Mouse (Mus musculus): ENCODE results near the gene Lgals3bp.

The Lgals3bp gene

GRCm38 (mm10) chr11:118362971-118363518, 38.8 kb downstream of the Lgals3bp start:
- DNase-seq (ENCODE audit: low spot score in 2 of 2), result no peak

GRCm38 (mm10) chr11:118362501-118362900, 39.4 kb downstream of the Lgals3bp start:
- no peak for DNase-seq (ENCODE audit: low spot score in 2 of 2)

DNA sequence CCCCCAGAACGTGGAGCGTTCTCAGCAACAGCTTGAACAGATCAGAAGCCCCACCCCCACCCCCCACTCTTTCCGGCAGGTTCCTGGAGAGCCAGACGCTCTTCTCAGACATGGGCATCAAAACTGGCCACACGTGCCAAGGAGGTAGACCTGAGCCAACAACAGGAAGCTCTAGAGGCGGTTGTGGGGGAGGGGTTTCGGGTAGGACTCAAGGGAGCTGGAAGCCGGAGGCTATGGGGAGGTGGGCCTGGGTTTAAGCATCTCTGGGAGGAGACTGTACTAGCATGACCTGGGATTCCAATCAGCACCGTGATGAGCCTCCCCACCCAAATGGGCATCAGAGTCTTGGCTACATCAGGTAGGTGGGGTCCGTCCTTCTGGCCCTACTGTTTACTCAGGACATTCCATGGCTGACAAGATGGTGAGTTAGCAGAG, 41.0 kb downstream of the Lgals3bp start:
- no peak for DNase-seq (ENCODE audit: low spot score in 2 of 2)

DNA sequence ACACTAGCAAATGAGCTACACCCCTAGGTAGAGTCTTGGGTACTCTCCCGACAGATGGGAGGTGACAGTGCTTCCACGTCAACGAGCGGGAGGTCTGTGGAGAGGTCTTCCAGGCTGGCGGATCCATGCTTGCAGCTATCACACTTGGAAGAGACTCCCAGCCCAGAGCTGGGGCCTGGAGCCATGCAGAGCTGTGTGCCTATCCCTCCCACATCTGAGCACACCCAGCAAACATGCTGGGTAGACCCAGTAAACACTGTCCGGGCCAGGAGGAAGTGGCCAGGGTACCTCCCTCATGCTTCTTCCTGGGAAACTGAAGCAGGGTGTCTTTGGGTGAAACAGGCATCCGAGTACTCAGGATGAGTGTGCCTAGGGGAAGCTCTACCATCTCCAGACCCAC, 41.4 kb downstream of the Lgals3bp start:
- DNase-seq (ENCODE audit: low spot score in 2 of 2), result no peak

DNA sequence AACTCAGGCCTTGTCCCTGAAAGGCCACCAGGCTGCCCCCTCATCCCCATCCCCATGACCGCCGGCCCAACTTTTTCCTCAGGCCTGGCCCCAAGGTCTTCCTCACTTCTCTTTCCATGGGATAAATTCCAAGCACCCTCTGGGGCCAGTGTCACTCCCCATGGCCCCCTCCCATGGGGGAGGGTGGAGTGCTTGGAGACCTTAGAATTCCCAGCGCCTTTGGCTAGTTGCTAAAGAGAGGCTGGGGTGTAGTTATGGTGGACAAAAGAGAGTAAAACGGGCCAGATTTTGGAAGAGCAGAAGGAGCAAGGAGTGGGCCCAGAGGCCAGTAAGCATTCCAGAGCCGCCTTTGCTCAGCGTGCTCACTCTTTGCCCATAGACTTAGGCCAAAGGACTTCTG, 46.3 kb downstream of the Lgals3bp start, which contains the start of gene Timp2:
Timp2 (minus strand) TSS at position 101 of the 400 bp plus-strand sequence.
- DNase-seq (ENCODE audit: low spot score in 2 of 2), result no peak

- peak; percentile 74 to 90 for DNase-seq (ENCODE audit: low spot score in 2 of 2)
These were observed 46.7 kb downstream of the Lgals3bp start for GRCm38 (mm10) chr11:118355205-118355604.

DNA sequence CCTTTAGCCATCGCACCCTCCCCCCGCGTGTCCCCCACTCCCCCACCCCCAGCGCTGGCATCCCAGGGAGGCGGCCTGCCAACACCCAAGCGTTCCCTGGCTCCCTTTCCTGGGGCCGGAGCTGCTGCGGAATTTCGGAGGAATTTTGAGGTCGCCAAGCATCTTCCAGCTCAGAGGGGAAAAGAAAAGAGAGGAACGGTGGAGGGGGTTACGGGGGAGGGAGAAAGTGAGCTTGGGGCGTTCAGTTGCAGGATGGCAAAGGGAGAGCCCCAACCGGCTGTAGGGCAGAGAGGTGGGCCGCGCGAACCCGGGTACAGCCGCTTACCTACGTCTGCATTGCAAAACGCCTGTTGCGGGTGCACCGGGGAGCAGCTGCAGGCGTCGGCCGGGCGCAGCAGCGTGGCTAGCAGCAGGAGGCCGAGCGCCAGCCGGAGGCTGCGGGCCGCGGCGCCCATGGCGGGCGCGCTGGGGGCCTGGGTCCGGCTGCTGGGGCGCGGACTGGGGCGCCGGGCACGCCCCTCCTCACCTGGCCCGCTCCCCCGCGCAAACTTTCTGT, 47.2 kb downstream of the Lgals3bp start:
- DNase-seq (ENCODE audit: low spot score in 2 of 2), result no peak

- no peak for DNase-seq (ENCODE audit: low spot score in 2 of 2)
These were observed 52.4 kb downstream of the Lgals3bp start for GRCm38 (mm10) chr11:118349494-118349893.

DNA sequence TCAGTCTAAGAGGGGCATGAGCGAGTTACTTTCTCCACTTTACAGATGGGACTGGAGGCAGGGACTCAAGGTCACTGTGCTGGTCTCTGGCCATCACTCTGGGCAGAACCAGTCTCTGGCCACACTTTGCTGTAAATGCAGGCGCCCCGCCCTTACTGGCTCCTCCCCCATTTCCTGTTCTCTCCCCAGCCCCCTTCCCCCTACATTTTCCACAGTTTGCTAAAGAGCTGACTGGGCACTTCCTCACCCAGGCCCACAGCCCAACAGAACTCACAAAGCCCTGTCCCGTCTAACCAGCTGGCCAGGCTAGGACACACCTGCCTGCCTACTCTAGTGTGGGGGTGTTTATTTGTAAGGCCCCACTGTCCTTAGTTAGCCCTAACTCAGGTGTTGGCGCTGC, 53.0 kb downstream of the Lgals3bp start:
- peak; percentile 72 to 78 for DNase-seq (ENCODE audit: low spot score in 2 of 2)

- DNase-seq (ENCODE audit: low spot score in 2 of 2), result peak in 1 of 2 experiments; percentile 31
These were observed 53.5 kb downstream of the Lgals3bp start for GRCm38 (mm10) chr11:118348419-118348818.

DNA sequence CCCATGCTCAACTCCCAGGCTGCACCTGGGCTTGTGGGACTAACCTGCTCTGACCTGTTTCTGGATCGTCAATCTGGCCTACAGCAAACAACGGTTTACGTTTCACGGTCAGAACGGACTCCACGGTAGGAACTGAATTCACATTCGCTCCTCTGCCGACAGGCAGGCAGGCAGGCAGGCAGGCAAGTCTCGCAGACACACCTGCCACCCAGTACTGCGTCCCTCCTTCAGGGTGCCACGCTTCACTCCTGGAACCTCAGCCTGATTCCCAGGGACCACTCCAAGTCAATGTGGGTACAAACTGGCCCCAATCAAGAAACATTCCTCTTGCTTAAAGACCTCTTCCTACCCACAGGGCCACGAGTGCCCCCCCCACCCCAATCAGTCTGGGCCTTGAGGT, 54.0 kb downstream of the Lgals3bp start:
- no peak for DNase-seq (ENCODE audit: low spot score in 2 of 2)

DNA sequence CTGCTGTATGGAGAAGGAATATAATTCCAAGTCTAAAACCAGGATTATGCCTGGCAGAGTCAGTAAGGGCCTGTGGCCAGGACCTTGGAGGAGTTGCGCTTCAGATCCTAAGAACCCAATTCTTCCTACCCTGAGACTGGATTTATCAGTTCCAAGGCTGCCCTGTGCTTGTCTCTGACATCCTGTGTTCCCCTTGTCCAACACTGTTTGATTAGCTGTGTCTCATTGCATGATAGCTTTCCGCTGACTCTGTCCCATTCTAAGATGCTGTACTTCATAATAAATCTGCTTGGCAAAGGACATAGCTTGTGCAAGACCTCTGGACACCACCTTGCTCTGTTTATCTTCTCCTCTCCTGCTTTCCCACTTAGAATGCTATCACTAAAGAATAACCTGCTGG, 54.5 kb downstream of the Lgals3bp start:
- no peak for DNase-seq (ENCODE audit: low spot score in 2 of 2)

GRCm38 (mm10) chr11:118346395-118347096, 55.3 kb downstream of the Lgals3bp start:
- no peak for DNase-seq (ENCODE audit: low spot score in 2 of 2)

DNA sequence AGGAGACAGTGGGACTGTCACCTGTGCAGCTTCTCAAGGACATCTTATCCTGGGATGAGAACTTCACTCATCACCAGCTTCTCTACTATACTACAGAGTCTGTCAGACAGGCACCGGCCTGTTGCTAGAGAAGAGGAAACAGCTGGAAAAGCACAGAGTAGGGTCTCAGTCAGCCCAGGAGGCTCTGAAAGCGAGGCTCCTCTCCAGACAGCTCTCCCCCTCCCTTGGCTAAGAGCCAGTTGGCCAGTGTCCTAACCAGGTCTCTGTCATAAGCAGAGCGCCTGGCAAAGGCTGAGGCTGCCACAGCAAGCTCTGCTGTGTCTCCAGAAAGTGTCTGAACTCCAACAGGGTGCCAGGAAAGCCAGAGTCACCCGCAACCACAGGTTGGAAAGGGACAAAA, 56.2 kb downstream of the Lgals3bp start:
- DNase-seq (ENCODE audit: low spot score in 2 of 2), result no peak

DNA sequence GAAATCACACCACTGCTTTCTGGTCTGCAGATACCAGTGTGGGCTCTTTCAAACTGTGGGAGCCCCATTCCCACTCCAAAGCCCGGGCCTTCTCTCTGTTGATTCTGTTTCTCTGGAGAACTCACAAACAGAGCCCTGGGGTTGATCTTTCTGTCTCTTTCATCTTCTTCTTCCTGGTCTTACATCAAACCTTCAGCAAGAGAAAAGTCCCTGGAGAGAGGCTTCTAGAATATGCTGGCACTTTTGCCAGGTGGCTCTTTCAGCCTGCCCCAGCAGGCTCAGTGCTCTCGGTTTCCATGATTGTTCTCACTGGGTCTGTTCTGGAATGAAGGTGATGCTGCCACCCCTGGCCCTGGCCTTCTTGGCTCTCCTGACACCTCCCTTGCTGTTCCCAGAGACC, 58.3 kb downstream of the Lgals3bp start:
- no peak for DNase-seq (ENCODE audit: low spot score in 2 of 2)

Measured in spleen, postnatal 4 days (tissue).